Mouse (Mus musculus) T-helper 17 cell (primary cell): ENCODE measurements around the gene Arid5b.

Experiments used
- in situ Hi-C, 2 experiments: fragments of 300-600 bp; cut with MboI, MseI; formaldehyde crosslinking; loops; 1 replicate in 1 of 2; 2 replicates in 1 of 2; pipeline ENCODE4 v1.15.1; 2025; ENCODE audit warnings: high pct_unique_total_duplicates in 2 of 2

Arid5b gene

GRCm38 (mm10) chr10:68097821-68098675, 180.5 kb downstream of the Arid5b start:
- in situ Hi-C loops: no loop called here

GRCm38 (mm10) chr10:68096395-68096794, 182.1 kb downstream of the Arid5b start:
- in situ Hi-C loops: no loop called here

- in situ Hi-C loops: no loop called here
Measured at GRCm38 (mm10) chr10:68095136-68095535, 183.4 kb downstream of the Arid5b start.

GRCm38 (mm10) chr10:68093496-68093895, 185.0 kb downstream of the Arid5b start:
- in situ Hi-C loops: loop anchor here in 1 of 2 experiments (5.0 kb wide), 1 partner anchor 76 kb away; no protein-coding TSS in a partner anchor

GRCm38 (mm10) chr10:68091840-68092239, 186.7 kb downstream of the Arid5b start:
- in situ Hi-C loops: loop anchor here in 1 of 2 experiments (5.0 kb wide), 1 partner anchor 75 kb away; no protein-coding TSS in a partner anchor

GRCm38 (mm10) chr10:68091011-68091410, 187.5 kb downstream of the Arid5b start:
- in situ Hi-C loops: loop anchor here in 1 of 2 experiments (5.0 kb wide), 1 partner anchor 74 kb away; no protein-coding TSS in a partner anchor

GRCm38 (mm10) chr10:68090544-68090943, 188.0 kb downstream of the Arid5b start:
- in situ Hi-C loops: loop anchor here in 1 of 2 experiments (5.0 kb wide), 1 partner anchor 73 kb away; no protein-coding TSS in a partner anchor

- in situ Hi-C loops: loop anchor here in 1 of 2 experiments (5.0 kb wide), 1 partner anchor 73 kb away; no protein-coding TSS in a partner anchor
Measured at GRCm38 (mm10) chr10:68090197-68090535, 188.4 kb downstream of the Arid5b start.

GRCm38 (mm10) chr10:68089435-68090196, 188.9 kb downstream of the Arid5b start:
- in situ Hi-C loops: loop anchor here in 1 of 2 experiments (5.0 kb wide), 1 partner anchor 72 kb away; no protein-coding TSS in a partner anchor

GRCm38 (mm10) chr10:68087722-68088121, 190.8 kb downstream of the Arid5b start:
- in situ Hi-C loops: no loop called here

- in situ Hi-C loops: no loop called here
Measured at GRCm38 (mm10) chr10:68086973-68087372, 191.6 kb downstream of the Arid5b start.

- in situ Hi-C loops: no loop called here
Measured at GRCm38 (mm10) chr10:68085574-68085973, 193.0 kb downstream of the Arid5b start.

- in situ Hi-C loops: no loop called here
Measured at GRCm38 (mm10) chr10:68081712-68082111, 196.8 kb downstream of the Arid5b start.

- in situ Hi-C loops: loop anchor here in 1 of 2 experiments (5.0 kb wide), 1 partner anchor 78 kb away; no protein-coding TSS in a partner anchor
Measured at GRCm38 (mm10) chr10:68079910-68080670, 198.4 kb downstream of the Arid5b start.

- in situ Hi-C loops: loop anchor here in 1 of 2 experiments (5.0 kb wide), 1 partner anchor 76 kb away; no protein-coding TSS in a partner anchor
Measured at GRCm38 (mm10) chr10:68078708-68079107, 199.8 kb downstream of the Arid5b start.

GRCm38 (mm10) chr10:68075181-68075580, 203.4 kb downstream of the Arid5b start:
- in situ Hi-C loops: loop anchor here in 1 of 2 experiments (5.0 kb wide), 1 partner anchor 73 kb away; no protein-coding TSS in a partner anchor

GRCm38 (mm10) chr10:68074291-68074690, 204.2 kb downstream of the Arid5b start:
- in situ Hi-C loops: no loop called here

- in situ Hi-C loops: no loop called here
Measured at GRCm38 (mm10) chr10:68072626-68073025, 205.9 kb downstream of the Arid5b start.

GRCm38 (mm10) chr10:68071041-68071440, 207.5 kb downstream of the Arid5b start:
- in situ Hi-C loops: no loop called here

GRCm38 (mm10) chr10:68068426-68068825, 210.1 kb downstream of the Arid5b start:
- in situ Hi-C loops: no loop called here

GRCm38 (mm10) chr10:68067961-68068360, 210.6 kb downstream of the Arid5b start:
- in situ Hi-C loops: no loop called here
